14 mouse cellular contexts compared by ENCODE assay signal in genomic region chr3:35721818-35722446, GRCm38 (mm10). TPM values are rescaled to one million over a fixed set of nuclear protein-coding genes. Genes with fewer than 3 reads are reported as not detected.
DNase-seq lines count a peak whose midpoint lies in the region; ATAC-seq and TF ChIP-seq lines count a peak whose summit lies in the region.
"Had no signal": no experiment of that assay in that cellular context is flagged by ENCODE, and none has a peak within 500 bp of the region (broad histone marks: within the 10 kb centered on the region; RNA-seq: fewer than 3 reads in every experiment).

No protein-coding gene starts in this region.

- intact Hi-C loops in gastrocnemius, postnatal 36 days (cut with DNase I): no loop called here

- no peak for TF ChIP-seq CTCF in G1E (IDR thresholded peaks at IDR 0.05; ENCODE audit: low read depth, low read length)
- no peak for TF ChIP-seq CTCF in intestine, postnatal 0 days (IDR thresholded peaks at IDR 0.05; ENCODE audit: low read depth)

- H3K27me3 ChIP-seq in limb, embryonic 11.5 days (ENCODE audit: control insufficient read depth, insufficient read depth, low read length): no peaks in the 10 kb centered on the region
- H3K27me3 ChIP-seq in limb, embryonic 10.5 days (ENCODE audit: low read depth, poor library complexity, severe bottlenecking): no peaks in the 10 kb centered on the region
- no peaks in the 10 kb centered on the region for H3K27me3 ChIP-seq in G1E (ENCODE audit: insufficient read depth, low read length)
- no peaks in the 10 kb centered on the region for H3K27me3 ChIP-seq in intestine, postnatal 0 days (replicated peaks; ENCODE audit: control insufficient read depth, insufficient read depth, low read length)
- H3K27me3 ChIP-seq: midbrain, embryonic 15.5 days had no signal

- no peak overlapping the region for H3K9ac ChIP-seq in limb, embryonic 11.5 days (ENCODE audit: low read length)
- H3K9ac ChIP-seq in intestine, postnatal 0 days (ENCODE audit: low read depth, low read length): no peak overlapping the region
- H3K9ac ChIP-seq: forebrain, postnatal 0 days; midbrain, embryonic 15.5 days had no signal

- H3K4me1 ChIP-seq in limb, embryonic 11.5 days (ENCODE audit: control insufficient read depth, insufficient read depth, low read length): no peaks in the 10 kb centered on the region
- no peaks in the 10 kb centered on the region for H3K4me1 ChIP-seq in limb, embryonic 10.5 days
- peaks cover 43% of the 10 kb centered on the region for H3K4me1 ChIP-seq in G1E (ENCODE audit: insufficient read depth, low read depth, low read length)
- no peaks in the 10 kb centered on the region for H3K4me1 ChIP-seq in intestine, postnatal 0 days (replicated peaks; ENCODE audit: control insufficient read depth, insufficient read depth, low read length)
- H3K4me1 ChIP-seq: midbrain, embryonic 15.5 days had no signal

- no peaks in the 10 kb centered on the region for H3K36me3 ChIP-seq in limb, embryonic 11.5 days (ENCODE audit: control insufficient read depth, insufficient read depth, low read length)
- no peaks in the 10 kb centered on the region for H3K36me3 ChIP-seq in limb, embryonic 10.5 days
- H3K36me3 ChIP-seq in G1E (replicated peaks): no peaks in the 10 kb centered on the region
- no peaks in the 10 kb centered on the region for H3K36me3 ChIP-seq in intestine, postnatal 0 days (ENCODE audit: control insufficient read depth, insufficient read depth)
- H3K36me3 ChIP-seq: midbrain, embryonic 15.5 days had no signal

- ATAC-seq in limb, embryonic 11.5 days (ENCODE audit: insufficient number of reproducible peaks, low FRiP score, low TSS enrichment, low read depth): no peak
- ATAC-seq in G1E (ENCODE audit: extremely low read depth, insufficient number of reproducible peaks, low FRiP score, poor library complexity, severe bottlenecking): 0 out of 2 replicates have a peak, but pooled peaks have one; percentile 22
- no peak for ATAC-seq in intestine, postnatal 0 days
- ATAC-seq: forebrain, postnatal 0 days; midbrain, embryonic 15.5 days had no signal

- no peaks in the 10 kb centered on the region for H3K9me3 ChIP-seq in limb, embryonic 11.5 days (ENCODE audit: control insufficient read depth, low read length)
- H3K9me3 ChIP-seq in limb, embryonic 10.5 days (replicated peaks): no peaks in the 10 kb centered on the region
- H3K9me3 ChIP-seq in G1E (replicated peaks): no peaks in the 10 kb centered on the region
- H3K9me3 ChIP-seq in intestine, postnatal 0 days (ENCODE audit: control insufficient read depth): no peaks in the 10 kb centered on the region
- H3K9me3 ChIP-seq: midbrain, embryonic 15.5 days had no signal

- 80% methylated on average over 4 of the region's 4 CpGs for WGBS in limb, embryonic 11.5 days
- WGBS in limb, embryonic 10.5 days: 84% methylated on average over 4 of the region's 4 CpGs
- 64% methylated on average over 4 of the region's 4 CpGs for WGBS in intestine, postnatal 0 days

- peak; percentile 7 for DNase-seq in limb, embryonic 11.5 days (ENCODE audit: low spot score)
- DNase-seq in limb, embryonic 10.5 days (ENCODE audit: low spot score): no peak
- no peak for DNase-seq in G1E (ENCODE audit: low spot score)
- peak; percentile 51 for DNase-seq in thymus, postnatal 0 days (ENCODE audit: low spot score)
- DNase-seq in layer of hippocampus, adult 9-11 months: no peak
- DNase-seq in MN1 (ENCODE audit: low spot score): no peak
- DNase-seq in gastrocnemius, postnatal 36 days: no peak
- DNase-seq: cerebellum, postnatal 14 days; forebrain, postnatal 0 days; heart, adult 18-20 months; heart, postnatal 36 days; kidney, adult 9 months had no signal

- H3K4me2 ChIP-seq in limb, embryonic 11.5 days (ENCODE audit: low read depth, severe bottlenecking): no peak overlapping the region
- H3K4me2 ChIP-seq in intestine, postnatal 0 days (replicated peaks; ENCODE audit: low read depth): no peak overlapping the region
- H3K4me2 ChIP-seq: midbrain, embryonic 15.5 days had no signal

- no peak overlapping the region for H3K27ac ChIP-seq in limb, embryonic 11.5 days (replicated peaks; ENCODE audit: low read depth, low read length)
- no peak overlapping the region for H3K27ac ChIP-seq in limb, embryonic 10.5 days
- H3K27ac ChIP-seq in intestine, postnatal 0 days (ENCODE audit: low read depth, low read length): peak overlapping the region; percentile 92
- H3K27ac ChIP-seq: midbrain, embryonic 15.5 days had no signal

- H3K4me3 ChIP-seq in limb, embryonic 11.5 days (ENCODE audit: low read depth, low read length): no peak overlapping the region
- no peak overlapping the region for H3K4me3 ChIP-seq in limb, embryonic 10.5 days
- H3K4me3 ChIP-seq in G1E (ENCODE audit: low read depth, low read length): no peak overlapping the region
- no peak overlapping the region for H3K4me3 ChIP-seq in intestine, postnatal 0 days (ENCODE audit: low read depth, low read length)
- H3K4me3 ChIP-seq: midbrain, embryonic 15.5 days had no signal

RNA-seq across cellular contexts. Expression of gene Atp11b, which starts 32.0 kb away (rescaled TPM):
- 25.8 and 29.9 TPM in 2 replicates for polyA plus RNA-seq in limb, embryonic 11.5 days (2014; fragmentation: Nextera tagmentation; extraction: Ambion mirVana)
- 20.4 and 24.6 TPM in 2 replicates for polyA plus RNA-seq in limb, embryonic 10.5 days (2016; fragmentation: Nextera tagmentation; extraction: Ambion mirVana)
- 167 and 207 TPM in 2 replicates for total RNA-seq in G1E (2014; fragmentation: Nextera tagmentation)
- total RNA-seq in G1E (2017): 112 and 121 TPM in 2 replicates
- polyA plus RNA-seq in G1E (2012): 28.3 and 29.9 TPM in 2 replicates
- 27.3 and 28.8 TPM in 2 replicates for polyA plus RNA-seq in intestine, postnatal 0 days (2015; fragmentation: Nextera tagmentation; extraction: Ambion mirVana)
- 41.1 and 46.9 TPM in 2 replicates for polyA plus RNA-seq in thymus, postnatal 0 days (2015; fragmentation: Nextera tagmentation; extraction: Ambion mirVana)
- total RNA-seq in gastrocnemius, postnatal 36 days (2021): 10 to 100 TPM; 16.4 to 17.1 TPM

Comparison
In these comparisons a context has a peak if more than half of its experiments do, and no peak if none do; other contexts are left out.
1. DNase-seq: peak in limb, embryonic 11.5 days (single experiment) and thymus, postnatal 0 days (single experiment); none in limb, embryonic 10.5 days (single experiment), G1E (single experiment), layer of hippocampus, adult 9-11 months (single experiment), MN1 (single experiment) and gastrocnemius, postnatal 36 days (0 of 2).